Mouse (Mus musculus) effector memory CD4-positive, alpha-beta T cell, adult 5 months (primary cell): ENCODE results near the gene Trappc2l. TPM values are rescaled to one million over a fixed set of nuclear protein-coding genes. Genes with fewer than 3 reads are reported as not detected.

ENCODE experiments used
- polyA plus RNA-seq: library from polyadenylated mRNA; unstranded; fragments of 100-300 nt; shearing (Covaris generic); gene quantifications from one replicate; pipeline ENCODE4 v1.2.1, GENCODE M21; 2017

Gene Trappc2l
- polyA plus RNA-seq: 33.9 TPM

GRCm38 (mm10) chr8:122611295-122612133 lies at the start of gene Trappc2l, which contains the start of gene Galns:
TSS of gene Trappc2l (plus strand) at chr8:122611640.
TSS of gene Galns (minus strand) at chr8:122611463.

GRCm38 (mm10) chr8:122567361-122568108 lies 43.9 kb upstream of the Trappc2l start, which contains the start of gene Cdt1:
TSS of gene Cdt1 (plus strand) at chr8:122568015.

GRCm38 (mm10) chr8:122576648-122577022 lies 34.8 kb upstream of the Trappc2l start, which contains the start of gene Aprt:
TSS of gene Aprt (minus strand) at chr8:122576909.

GRCm38 (mm10) chr8:122622727-122623126 lies 11.3 kb downstream of the Trappc2l start, which contains the start of gene Pabpn1l:
TSS of gene Pabpn1l (minus strand) at chr8:122622739.

Other genes starting within 250 kb of the Trappc2l start
- 49.3 TPM for gene Zc3h18, start 235.0 kb upstream of the Trappc2l start, polyA plus RNA-seq
- 0.54 TPM for gene Il17c, start 189.6 kb upstream of the Trappc2l start, polyA plus RNA-seq
- gene Cyba, start 178.7 kb upstream of the Trappc2l start, polyA plus RNA-seq: 405 TPM
- gene Mvd, start 168.2 kb upstream of the Trappc2l start, polyA plus RNA-seq: 10.3 TPM
- 8.2 TPM for gene Snai3, start 150.9 kb upstream of the Trappc2l start, polyA plus RNA-seq
- 170 TPM for gene Rnf166, start 135.6 kb upstream of the Trappc2l start, polyA plus RNA-seq
- 44.4 TPM for gene Ctu2, start 135.5 kb upstream of the Trappc2l start, polyA plus RNA-seq
- gene Piezo1, start 60.3 kb upstream of the Trappc2l start, polyA plus RNA-seq: 35.1 TPM
- gene Cdt1, start 43.6 kb upstream of the Trappc2l start, polyA plus RNA-seq: 77.6 TPM
- 151 TPM for gene Aprt, start 34.7 kb upstream of the Trappc2l start, polyA plus RNA-seq
- 7.4 TPM for gene Galns, start 177 bp upstream of the Trappc2l start, polyA plus RNA-seq
- gene Pabpn1l, start 11.1 kb downstream of the Trappc2l start, polyA plus RNA-seq: not detected
- gene Cbfa2t3, start 87.5 kb downstream of the Trappc2l start, polyA plus RNA-seq: 1.5 TPM
- 5.4 TPM for gene Acsf3, start 163.8 kb downstream of the Trappc2l start, polyA plus RNA-seq
- gene Cdh15, start 236.3 kb downstream of the Trappc2l start, polyA plus RNA-seq: not detected